Mouse (Mus musculus): ENCODE measurements around the gene Grcc10. TPM values are rescaled to one million over a fixed set of nuclear protein-coding genes. Genes with fewer than 3 reads are reported as not detected.
A peak's percentile ranks its signal among the peaks of the same experiment; 100 is the strongest.

Gene Grcc10
- polyA plus RNA-seq, 1 experiment: 352 TPM

GRCm38 (mm10) chr6:124757909-124758848 is 17.0 kb upstream of the Grcc10 start:
- Histone ChIP-seq H3K4me3 (ENCODE audit: insufficient read depth, low read length) (peak overlapping the region; percentile 85; the same call in 1 of the 2 replicates), H3K27ac (ENCODE audit: insufficient read depth, low read length) (peak overlapping the region; percentile 76), H3K4me1 (ENCODE audit: control insufficient read depth, insufficient read depth, low read length) (peaks cover 6% of the 10 kb centered on the region)
- no peak for TF ChIP-seq CTCF (IDR thresholded peaks at IDR 0.05; ENCODE audit: extremely low read depth, insufficient read depth, low read length)
- peak; percentile 24; the same call in 1 of the 2 replicates for TF ChIP-seq POLR2A (IDR thresholded peaks at IDR 0.05; ENCODE audit: extremely low read depth, insufficient read depth, low read length)

- H3K27ac ChIP-seq (ENCODE audit: insufficient read depth, low read length): peak overlapping the region; percentile 76
Measured at GRCm38 (mm10) chr6:124757351-124757880, 16.2 kb upstream of the Grcc10 start.

GRCm38 (mm10) chr6:124756652-124757350 is 15.6 kb upstream of the Grcc10 start:
- Histone ChIP-seq H3K27ac (ENCODE audit: insufficient read depth, low read length) (peak overlapping the region; percentile 75), H3K4me3 (ENCODE audit: insufficient read depth, low read length) (peak overlapping the region; percentile 85), H3K4me1 (ENCODE audit: control insufficient read depth, insufficient read depth, low read length) (peaks cover 6% of the 10 kb centered on the region)
- TF ChIP-seq CTCF (IDR thresholded peaks at IDR 0.05; ENCODE audit: extremely low read depth, insufficient read depth, low read length): no peak
- 0 out of 2 replicates have a peak, but pooled peaks have one; percentile 16 for TF ChIP-seq POLR2A (IDR thresholded peaks at IDR 0.05; ENCODE audit: extremely low read depth, insufficient read depth, low read length)

More at GRCm38 (mm10) chr6:124757351-124757880, 16.2 kb upstream of the Grcc10 start:
- no peak for TF ChIP-seq POLR2A (IDR thresholded peaks at IDR 0.05; ENCODE audit: extremely low read depth, insufficient read depth, low read length)
- TF ChIP-seq CTCF (IDR thresholded peaks at IDR 0.05; ENCODE audit: extremely low read depth, insufficient read depth, low read length): no peak
- Histone ChIP-seq H3K4me3 (ENCODE audit: insufficient read depth, low read length) (peak overlapping the region; percentile 85), H3K4me1 (ENCODE audit: control insufficient read depth, insufficient read depth, low read length) (peaks cover 6% of the 10 kb centered on the region)

- TF ChIP-seq CTCF (IDR thresholded peaks at IDR 0.05; ENCODE audit: extremely low read depth, insufficient read depth, low read length): no peak
- TF ChIP-seq POLR2A (IDR thresholded peaks at IDR 0.05; ENCODE audit: extremely low read depth, insufficient read depth, low read length): no peak
- Histone ChIP-seq H3K4me3 (ENCODE audit: insufficient read depth, low read length) (peak within 1 kb of the TSS; percentile 85), H3K4me1 (ENCODE audit: control insufficient read depth, insufficient read depth, low read length) (peaks cover 6% of the 10 kb centered on the region), H3K27ac (ENCODE audit: insufficient read depth, low read length) (peak within 1 kb of the TSS; percentile 75)
Measured at GRCm38 (mm10) chr6:124755831-124756595, 14.8 kb upstream of the Grcc10 start, which contains the start of the genes Gm45234 and Atn1. Gm45234 (minus strand) TSS chr6:124756021. Atn1 (minus strand) TSS chr6:124756524.

- H3K27ac ChIP-seq (ENCODE audit: insufficient read depth, low read length): peak overlapping the region; percentile 49
- TF ChIP-seq CTCF (IDR thresholded peaks at IDR 0.05; ENCODE audit: extremely low read depth, insufficient read depth, low read length) (no peak), POLR2A (IDR thresholded peaks at IDR 0.05; ENCODE audit: extremely low read depth, insufficient read depth, low read length) (no peak)
- H3K4me1 ChIP-seq (ENCODE audit: control insufficient read depth, insufficient read depth, low read length): peaks cover 6% of the 10 kb centered on the region
- H3K4me3 ChIP-seq (ENCODE audit: insufficient read depth, low read length): peak overlapping the region; percentile 85
Measured at GRCm38 (mm10) chr6:124755306-124755705, 14.1 kb upstream of the Grcc10 start.

- Histone ChIP-seq H3K27ac (ENCODE audit: insufficient read depth, low read length) (no peak overlapping the region), H3K4me3 (ENCODE audit: insufficient read depth, low read length) (no peak overlapping the region), H3K4me1 (ENCODE audit: control insufficient read depth, insufficient read depth, low read length) (peaks cover 6% of the 10 kb centered on the region)
- TF ChIP-seq CTCF (IDR thresholded peaks at IDR 0.05; ENCODE audit: extremely low read depth, insufficient read depth, low read length) (no peak), POLR2A (IDR thresholded peaks at IDR 0.05; ENCODE audit: extremely low read depth, insufficient read depth, low read length) (no peak)
Measured at GRCm38 (mm10) chr6:124753861-124754260, 12.7 kb upstream of the Grcc10 start.

GRCm38 (mm10) chr6:124750405-124750804 is 9.2 kb upstream of the Grcc10 start:
- H3K27ac ChIP-seq (ENCODE audit: insufficient read depth, low read length): no peak overlapping the region
- peaks cover 4% of the 10 kb centered on the region for H3K4me1 ChIP-seq (ENCODE audit: control insufficient read depth, insufficient read depth, low read length)
- H3K4me3 ChIP-seq (ENCODE audit: insufficient read depth, low read length): no peak overlapping the region
- TF ChIP-seq CTCF (IDR thresholded peaks at IDR 0.05; ENCODE audit: extremely low read depth, insufficient read depth, low read length) (no peak), POLR2A (IDR thresholded peaks at IDR 0.05; ENCODE audit: extremely low read depth, insufficient read depth, low read length) (no peak)

- H3K27ac ChIP-seq (ENCODE audit: insufficient read depth, low read length): no peak overlapping the region
- TF ChIP-seq POLR2A (IDR thresholded peaks at IDR 0.05; ENCODE audit: extremely low read depth, insufficient read depth, low read length): no peak
- TF ChIP-seq CTCF (IDR thresholded peaks at IDR 0.05; ENCODE audit: extremely low read depth, insufficient read depth, low read length): no peak
- H3K4me1 ChIP-seq (ENCODE audit: control insufficient read depth, insufficient read depth, low read length): no peaks in the 10 kb centered on the region; the same call in 1 of the 2 replicates
- H3K4me3 ChIP-seq (ENCODE audit: insufficient read depth, low read length): peak overlapping the region; percentile 40; the same call in 1 of the 2 replicates
Measured at GRCm38 (mm10) chr6:124746654-124747632, 5.8 kb upstream of the Grcc10 start.
